Mouse (Mus musculus) stomach, embryonic 16.5 days (tissue): ENCODE measurements around the gene Etfb. TPM values are rescaled to one million over a fixed set of nuclear protein-coding genes. Genes with fewer than 3 reads are reported as not detected.

Experiments
- ATAC-seq: fragments of 200-750 bp; cut with Nextera tagmentation; 2 replicates; pipeline ENCODE4 v1.8.0; 2017; ENCODE audit warnings: moderate number of reproducible peaks, moderate TSS enrichment; ENCODE audit not compliant: insufficient read depth, low FRiP score
- H3K27ac ChIP-seq: fragments of 300-500 bp; sonication (generic); 2 replicates; pipeline ENCODE4 v1.5.1; 2014; ENCODE audit warnings: low read length
- H3K27me3 ChIP-seq: fragments of 300-500 bp; sonication (generic); 2 replicates; pipeline ENCODE4 v1.6.1; 2014; ENCODE audit warnings: low read length, control low read depth, mixed read lengths; ENCODE audit not compliant: control insufficient read depth, insufficient read depth
- H3K36me3 ChIP-seq: fragments of 300-500 bp; sonication (generic); 2 replicates; pipeline ENCODE4 v1.6.1; 2014; ENCODE audit warnings: low read length; ENCODE audit not compliant: control insufficient read depth, insufficient read depth
- H3K4me1 ChIP-seq: fragments of 300-500 bp; sonication (generic); 2 replicates; pipeline ENCODE4 v1.6.1; 2014; ENCODE audit warnings: low read length, control low read depth, mixed read lengths; ENCODE audit not compliant: control insufficient read depth, insufficient read depth
- H3K4me2 ChIP-seq: fragments of 300-500 bp; sonication (generic); 2 replicates; pipeline ENCODE4 v1.6.1; 2014; ENCODE audit warnings: low read depth, low read length, mixed read lengths
- H3K4me3 ChIP-seq: fragments of 300-500 bp; sonication (generic); replicated peaks from 2 replicates; pipeline ENCODE4 v1.5.1; 2014; ENCODE audit warnings: mild to moderate bottlenecking, low read length
- H3K9ac ChIP-seq: fragments of 300-500 bp; sonication (generic); 2 replicates; pipeline ENCODE4 v1.6.1; 2014; ENCODE audit warnings: low read length
- H3K9me3 ChIP-seq: fragments of 300-500 bp; sonication (generic); replicated peaks from 2 replicates; pipeline ENCODE4 v1.6.1; 2016; ENCODE audit warnings: low read length, control low read depth; ENCODE audit not compliant: control insufficient read depth
- WGBS: fragments of 180-500 bp; shearing (Covaris S2); extraction: QIAGEN DNeasy Blood & Tissue Kit; methylation state at CpG from one replicate; pipeline ENCODE4 v1.1.7; 2014; 5-methylcytosine and 5-hydroxymethylcytosine counted together
- polyA plus RNA-seq: library from polyadenylated mRNA; unstranded; fragments of >200 nt; fragmentation: Nextera tagmentation; extraction: Ambion mirVana; gene quantifications from 2 replicates; pipeline ENCODE4 v1.2.1, GENCODE M21; 2015

The Etfb gene
- polyA plus RNA-seq, 1 experiment from 2014 or later = 382 TPM

- ATAC-seq = no peak
- no peak within 1 kb of the TSS for H3K4me3 ChIP-seq
- 0 out of 2 replicates have a peak within 1 kb of the TSS, but pooled peaks have one; percentile 19 for H3K27ac ChIP-seq
- H3K4me2 ChIP-seq = no peak within 1 kb of the TSS
- WGBS = 61% methylated on average over 4 of the region's 4 CpGs
- no peaks in the 10 kb centered on the region for H3K36me3 ChIP-seq
- H3K9ac ChIP-seq = no peak within 1 kb of the TSS; the same call in 1 of the 2 replicates
- peaks cover 9% of the 10 kb centered on the region; the same call in 1 of the 2 replicates for H3K4me1 ChIP-seq
- no peaks in the 10 kb centered on the region for H3K27me3 ChIP-seq
- no peaks in the 10 kb centered on the region for H3K9me3 ChIP-seq
Measured at GRCm38 (mm10) chr7:43462851-43463250, 19.0 kb downstream of the Etfb start, which contains the start of gene Vsig10l. Gene Vsig10l (plus strand): TSS chr7:43463151.

- no peak overlapping the region for H3K4me2 ChIP-seq
- no peak overlapping the region for H3K27ac ChIP-seq
- no peak overlapping the region for H3K9ac ChIP-seq
- 70% methylated on average over 7 of the region's 7 CpGs for WGBS
- no peaks in the 10 kb centered on the region for H3K36me3 ChIP-seq
- no peak for ATAC-seq
- H3K4me3 ChIP-seq = no peak overlapping the region
- H3K4me1 ChIP-seq = peaks cover 9% of the 10 kb centered on the region; the same call in 1 of the 2 replicates
- no peaks in the 10 kb centered on the region for H3K9me3 ChIP-seq
- no peaks in the 10 kb centered on the region for H3K27me3 ChIP-seq
Measured at GRCm38 (mm10) chr7:43463976-43464375, 20.1 kb downstream of the Etfb start.

- Histone ChIP-seq H3K9me3 (no peaks in the 10 kb centered on the region), H3K4me3 (peak overlapping the region; percentile 59), H3K4me2 (peak overlapping the region; percentile 97), H3K27ac (peak overlapping the region; percentile 42; the same call in 1 of the 2 replicates), H3K9ac (peak overlapping the region; percentile 77), H3K27me3 (no peaks in the 10 kb centered on the region), H3K36me3 (no peaks in the 10 kb centered on the region), H3K4me1 (peaks cover 9% of the 10 kb centered on the region; the same call in 1 of the 2 replicates)
- WGBS = 4% methylated on average over 35 of the region's 35 CpGs
- ATAC-seq = no peak
Measured at GRCm38 (mm10) chr7:43464864-43465343, 21.0 kb downstream of the Etfb start.

GRCm38 (mm10) chr7:43465344-43466098 is 21.6 kb downstream of the Etfb start:
- peak overlapping the region; percentile 59 for H3K4me3 ChIP-seq
- H3K9me3 ChIP-seq = no peaks in the 10 kb centered on the region
- peak overlapping the region; percentile 42; the same call in 1 of the 2 replicates for H3K27ac ChIP-seq
- H3K4me1 ChIP-seq = peaks cover 9% of the 10 kb centered on the region; the same call in 1 of the 2 replicates
- peak; percentile 91 for ATAC-seq
- H3K36me3 ChIP-seq = no peaks in the 10 kb centered on the region
- under 1% methylated on average over 33 of the region's 33 CpGs for WGBS
- peak overlapping the region; percentile 97 for H3K4me2 ChIP-seq
- peak overlapping the region; percentile 77 for H3K9ac ChIP-seq
- H3K27me3 ChIP-seq = no peaks in the 10 kb centered on the region

- H3K27me3 ChIP-seq = no peaks in the 10 kb centered on the region
- peak overlapping the region; percentile 59 for H3K4me3 ChIP-seq
- under 1% methylated on average over 33 of the region's 33 CpGs for WGBS
- H3K36me3 ChIP-seq = no peaks in the 10 kb centered on the region
- no peaks in the 10 kb centered on the region for H3K9me3 ChIP-seq
- peak overlapping the region; percentile 97 for H3K4me2 ChIP-seq
- peak; percentile 52; the same call in 1 of the 2 replicates for ATAC-seq
- H3K27ac ChIP-seq = peak overlapping the region; percentile 25; the same call in 1 of the 2 replicates
- H3K9ac ChIP-seq = peak overlapping the region; percentile 77
- peaks cover 9% of the 10 kb centered on the region; the same call in 1 of the 2 replicates for H3K4me1 ChIP-seq
Measured at GRCm38 (mm10) chr7:43466099-43466694, 22.3 kb downstream of the Etfb start.

GRCm38 (mm10) chr7:43470373-43470772 is 26.5 kb downstream of the Etfb start:
- peaks cover 3% of the 10 kb centered on the region; the same call in 1 of the 2 replicates for H3K27me3 ChIP-seq
- H3K9ac ChIP-seq = no peak overlapping the region
- 44% methylated on average over 8 of the region's 8 CpGs for WGBS
- no peaks in the 10 kb centered on the region for H3K36me3 ChIP-seq
- no peak overlapping the region for H3K27ac ChIP-seq
- no peaks in the 10 kb centered on the region for H3K9me3 ChIP-seq
- H3K4me1 ChIP-seq = 0 out of 2 replicates have a peak, but pooled peaks cover 2% of the 10 kb centered on the region
- H3K4me2 ChIP-seq = no peak overlapping the region
- no peak for ATAC-seq
- no peak overlapping the region for H3K4me3 ChIP-seq

GRCm38 (mm10) chr7:43475706-43476105 is 31.8 kb downstream of the Etfb start:
- 14% methylated on average over 23 of the region's 23 CpGs for WGBS
- no peaks in the 10 kb centered on the region for H3K9me3 ChIP-seq
- H3K36me3 ChIP-seq = no peaks in the 10 kb centered on the region
- H3K4me3 ChIP-seq = no peak overlapping the region
- H3K27me3 ChIP-seq = peaks cover 30% of the 10 kb centered on the region
- no peak for ATAC-seq
- H3K4me2 ChIP-seq = no peak overlapping the region
- H3K9ac ChIP-seq = no peak overlapping the region
- H3K27ac ChIP-seq = no peak overlapping the region
- no peaks in the 10 kb centered on the region for H3K4me1 ChIP-seq

GRCm38 (mm10) chr7:43476376-43476775 is 32.5 kb downstream of the Etfb start:
- no peak overlapping the region for H3K27ac ChIP-seq
- no peak overlapping the region for H3K9ac ChIP-seq
- H3K4me2 ChIP-seq = no peak overlapping the region

GRCm38 (mm10) chr7:43481191-43481590 is 37.3 kb downstream of the Etfb start:
- no peak overlapping the region for H3K4me3 ChIP-seq
- ATAC-seq = no peak
- H3K27ac ChIP-seq = no peak overlapping the region
- no peak overlapping the region for H3K9ac ChIP-seq
- WGBS = 61% methylated on average over 3 of the region's 3 CpGs
- no peaks in the 10 kb centered on the region for H3K9me3 ChIP-seq
- no peak overlapping the region for H3K4me2 ChIP-seq
- H3K27me3 ChIP-seq = peaks cover 19% of the 10 kb centered on the region
- H3K4me1 ChIP-seq = no peaks in the 10 kb centered on the region
- H3K36me3 ChIP-seq = no peaks in the 10 kb centered on the region

More at GRCm38 (mm10) chr7:43476376-43476775, 32.5 kb downstream of the Etfb start:
- no peak for ATAC-seq
- Histone ChIP-seq H3K4me3 (no peak overlapping the region), H3K36me3 (no peaks in the 10 kb centered on the region), H3K9me3 (no peaks in the 10 kb centered on the region), H3K27me3 (peaks cover 30% of the 10 kb centered on the region), H3K4me1 (no peaks in the 10 kb centered on the region)
- 9% methylated on average over 13 of the region's 13 CpGs for WGBS
